Mouse (Mus musculus) thymus, postnatal 36 days (tissue): Measurements from ENCODE around the gene Slc32a1.
A peak's percentile ranks its signal among the peaks of the same experiment; 100 is the strongest.

Source experiments
- DNase-seq, 2 experiments: peaks; one replicate each; pipeline ENCODE4 v3.0.0; 2022; ENCODE audit warnings: mixed read lengths in 2 of 2

Slc32a1 gene

DNA sequence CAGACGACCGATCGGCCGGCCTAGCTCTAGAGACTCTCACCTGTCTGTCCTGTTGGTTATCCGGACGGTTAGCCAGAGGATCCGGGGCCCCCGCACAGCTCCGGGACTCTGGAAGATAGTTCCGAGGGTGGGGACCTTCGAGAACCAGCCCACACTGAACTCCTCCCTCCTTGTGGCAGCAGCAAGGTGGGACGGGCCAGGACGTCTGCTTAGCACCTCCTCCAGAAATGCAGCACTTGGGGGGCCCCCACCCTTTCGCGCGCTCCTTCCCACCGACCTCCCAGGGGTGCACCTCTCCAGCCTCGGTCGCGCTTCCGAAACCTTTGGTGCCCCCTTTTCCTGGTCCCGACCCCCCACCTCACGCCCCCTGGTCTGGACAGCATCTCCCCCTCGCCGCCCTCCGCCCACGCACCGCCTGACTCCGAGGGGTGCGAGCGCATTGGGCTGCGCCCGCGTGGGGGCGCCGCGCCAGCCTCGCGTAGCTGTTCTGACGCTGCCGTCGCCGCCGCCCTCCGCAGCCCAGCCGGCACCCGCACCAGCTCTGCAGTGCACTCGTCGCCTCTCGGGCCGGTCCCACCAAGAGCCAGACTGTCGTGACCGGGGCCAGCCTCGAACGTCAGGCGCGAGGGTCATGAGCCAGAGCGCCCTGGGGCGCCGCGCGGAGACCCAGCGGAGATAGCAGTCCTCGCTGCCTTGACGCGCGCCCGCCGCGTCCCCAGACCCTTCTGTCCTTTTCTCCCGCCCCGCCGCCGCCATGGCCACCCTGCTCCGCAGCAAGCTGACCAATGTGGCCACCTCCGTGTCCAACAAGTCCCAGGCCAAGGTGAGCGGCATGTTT is at the start of gene Slc32a1:
Gene Slc32a1, plus strand, starts transcription at position 280 of the 838 bp plus-strand sequence.
- peak in 1 of 2 experiments; percentile 37 for DNase-seq

DNA sequence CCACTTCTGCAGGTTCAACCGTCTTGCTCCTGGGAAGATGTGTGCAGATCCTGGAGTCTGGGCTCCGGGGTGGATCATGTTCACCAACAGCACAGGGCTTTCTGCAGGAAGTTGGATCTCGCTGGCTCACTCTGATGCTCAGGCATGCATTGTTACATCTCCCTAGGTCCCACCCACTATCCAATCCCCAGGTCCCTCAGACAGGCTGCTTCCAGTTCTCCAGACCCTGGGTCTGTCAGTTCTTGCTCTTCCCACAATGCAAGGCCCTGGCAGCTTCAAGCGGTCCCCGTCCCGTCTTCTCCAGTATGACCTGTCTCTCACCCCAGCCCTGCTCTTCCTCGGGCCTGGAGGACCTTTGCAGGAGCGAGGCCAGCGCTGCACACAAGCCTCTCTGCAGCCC is 49.8 kb upstream of the Slc32a1 start:
- DNase-seq: no peak

DNA sequence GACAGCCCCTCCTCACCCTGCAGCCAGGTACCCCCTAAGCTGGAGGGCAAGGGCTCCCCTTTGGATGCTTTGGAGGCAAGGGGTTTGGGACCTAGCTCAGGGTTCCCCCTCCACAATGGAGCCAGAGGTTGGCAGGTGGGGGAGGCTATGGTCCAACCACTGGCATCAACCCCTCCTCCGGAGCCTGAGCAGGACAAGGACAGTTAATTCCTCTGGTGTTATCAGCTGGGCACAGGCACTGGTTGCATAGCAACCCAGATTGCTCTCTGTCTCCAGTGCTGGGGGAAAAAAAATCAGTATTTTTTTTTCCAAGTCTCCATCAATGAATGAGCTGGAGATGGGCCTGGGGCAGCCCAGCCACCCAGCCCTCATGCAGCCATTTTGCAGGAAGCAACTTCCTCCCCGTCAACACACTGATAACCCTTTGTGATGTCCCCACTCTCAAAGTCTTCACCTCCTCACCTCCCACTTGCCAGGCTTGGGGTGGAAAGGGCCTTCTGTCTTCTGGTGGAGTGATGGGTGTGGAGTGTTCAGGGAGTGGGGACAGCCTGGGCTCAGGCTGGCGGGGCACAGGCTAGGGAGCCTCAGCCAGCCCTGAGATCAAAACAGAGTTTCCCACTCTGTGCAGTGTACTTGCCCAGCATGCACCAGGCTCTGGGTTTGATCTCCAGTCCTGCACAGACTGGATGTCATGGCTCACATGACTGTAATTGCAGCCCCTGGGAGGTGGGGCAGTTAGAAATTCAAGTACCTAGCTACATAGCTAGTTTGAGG is 49.0 kb upstream of the Slc32a1 start:
- no peak for DNase-seq

DNA sequence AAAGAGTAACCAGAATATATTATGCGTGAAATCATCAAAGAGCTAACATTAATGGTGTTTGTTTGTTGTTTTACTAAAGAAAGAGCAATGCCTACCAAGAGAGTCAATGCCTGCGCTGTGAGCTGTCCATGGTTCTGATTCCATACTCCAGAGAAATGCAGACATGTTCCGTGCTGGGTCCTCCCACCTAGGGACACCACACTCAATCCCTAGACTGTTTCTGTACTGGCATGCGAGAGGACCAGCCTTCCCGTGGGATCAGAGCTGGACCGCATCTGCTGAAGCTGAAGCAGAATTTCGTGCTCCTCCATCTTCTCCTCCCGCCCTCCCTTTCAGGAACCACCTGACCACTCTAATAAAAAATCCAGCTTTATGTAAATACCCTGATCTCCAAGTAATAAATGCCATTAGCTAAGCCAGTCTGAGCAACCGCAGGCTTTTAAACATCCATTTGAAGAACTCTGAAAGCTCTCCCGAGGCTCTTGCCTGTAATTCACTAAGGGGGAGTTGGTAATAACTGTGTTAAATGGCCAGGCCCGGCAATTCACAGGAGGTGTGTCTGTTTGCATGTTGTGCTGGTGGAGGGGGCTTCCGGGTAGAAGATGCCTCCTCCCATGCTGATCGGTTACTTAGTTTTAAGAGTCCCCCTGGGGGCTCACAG is 40.0 kb upstream of the Slc32a1 start:
- DNase-seq: peak in 1 of 2 experiments; percentile 20

DNA sequence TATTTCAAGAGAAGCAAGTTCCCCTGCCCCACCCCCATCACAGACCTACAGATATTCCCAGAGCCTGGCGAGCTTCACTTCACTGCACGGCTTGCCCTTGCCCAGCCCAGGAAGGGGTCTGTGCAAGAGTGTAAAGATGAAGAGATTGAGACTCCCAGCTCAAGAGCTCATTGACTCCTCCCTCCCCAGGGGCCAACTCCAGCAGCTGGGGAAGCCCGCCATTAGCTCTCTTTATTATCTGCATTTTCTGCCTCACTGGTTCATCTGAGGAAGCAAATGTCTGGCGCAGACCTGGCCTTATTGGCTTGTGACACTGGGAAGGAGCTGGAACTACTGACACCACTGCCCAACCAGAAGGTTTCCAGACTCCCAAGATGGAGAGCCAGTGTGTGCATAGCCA is 30.6 kb upstream of the Slc32a1 start:
- no peak for DNase-seq

DNA sequence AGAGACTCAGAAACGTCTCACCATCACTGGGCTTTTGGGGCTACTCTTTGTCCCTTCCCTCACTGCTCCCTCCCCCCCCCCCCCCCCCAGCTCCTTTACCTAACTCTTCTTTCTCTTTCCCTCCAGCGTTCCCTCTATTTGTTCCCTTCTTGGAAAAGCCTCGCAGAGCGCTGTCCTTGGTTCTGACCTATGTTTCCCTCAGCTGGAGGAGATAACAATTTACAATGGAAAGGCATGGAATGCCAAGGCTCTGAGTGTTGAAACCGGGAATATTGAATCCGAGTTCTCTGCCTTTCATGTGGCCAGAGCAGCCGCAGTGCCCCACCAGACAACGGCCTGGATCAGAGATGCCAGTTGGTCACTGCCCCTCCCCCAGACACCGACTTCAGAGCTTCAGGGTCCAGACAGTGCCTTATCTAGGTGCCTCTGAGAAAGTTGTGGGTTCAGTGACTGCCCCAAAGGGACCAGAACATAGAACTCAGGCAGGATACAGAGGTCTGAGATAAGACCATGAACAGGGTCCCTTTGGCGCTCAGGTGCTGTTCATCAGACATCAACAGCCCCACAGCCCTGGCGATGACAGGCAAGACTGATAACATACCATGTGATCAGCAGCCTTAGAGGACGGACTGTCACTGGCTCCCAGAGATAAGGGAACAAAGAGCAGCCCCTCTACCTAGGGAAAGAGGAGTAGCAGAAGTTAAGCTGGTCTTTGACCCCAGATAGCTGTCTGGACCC is 25.8 kb upstream of the Slc32a1 start:
- no peak for DNase-seq

DNA sequence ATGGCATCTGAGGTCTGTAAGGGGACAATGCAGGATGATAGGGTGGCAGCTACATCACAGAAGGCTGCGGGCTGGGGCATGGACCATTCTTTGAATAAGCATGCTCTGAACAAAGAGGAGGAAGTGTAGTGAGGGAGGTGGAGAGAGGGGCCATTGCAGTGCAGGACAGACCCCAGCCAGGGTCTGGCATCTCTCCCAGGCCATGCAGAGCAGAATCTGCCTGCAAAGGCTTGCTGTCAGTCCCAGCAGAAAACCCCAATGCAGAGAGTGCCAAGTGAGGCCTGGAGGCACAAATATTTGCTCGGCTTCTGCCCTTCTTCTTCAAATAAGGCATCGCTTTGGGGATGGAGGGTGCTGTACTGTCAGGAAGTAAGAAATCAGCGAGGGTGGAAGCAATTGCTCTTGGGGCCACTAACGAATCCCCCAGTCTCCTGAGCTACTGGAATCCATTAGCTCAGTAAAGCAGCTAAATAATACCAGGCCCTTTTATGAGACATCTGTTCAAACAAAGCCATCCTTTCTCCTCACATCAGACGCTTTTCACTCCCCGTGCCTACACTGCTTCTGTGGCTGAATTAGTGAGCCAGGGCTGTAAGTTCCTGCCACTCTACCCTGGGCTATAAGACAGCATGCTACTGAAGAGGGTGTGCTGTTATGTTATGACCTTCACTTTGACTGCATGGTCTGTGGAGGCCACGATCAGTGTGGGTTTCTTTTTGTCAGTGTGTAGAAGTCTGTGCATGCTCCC is 21.9 kb upstream of the Slc32a1 start:
- no peak for DNase-seq

DNA sequence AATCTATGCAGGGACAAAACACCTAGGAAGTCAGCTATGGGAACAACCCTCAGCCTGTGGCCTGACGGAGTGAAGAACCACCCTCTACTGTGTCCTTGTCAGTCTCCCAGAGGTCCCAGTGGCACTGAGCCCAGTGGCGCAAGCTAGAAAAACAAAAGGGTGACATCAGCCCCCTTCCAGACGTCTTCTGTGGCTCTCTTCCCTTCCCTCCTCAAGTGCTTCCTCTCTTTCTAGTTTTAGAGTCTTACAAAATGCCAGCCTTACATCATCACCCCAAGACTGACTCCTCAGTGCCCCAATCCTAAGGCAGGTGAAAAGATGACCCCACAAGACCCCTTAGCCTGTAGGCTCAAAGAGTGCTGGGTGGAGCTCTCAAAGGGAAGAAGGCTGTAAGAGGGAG is 20.1 kb upstream of the Slc32a1 start:
- DNase-seq: no peak

DNA sequence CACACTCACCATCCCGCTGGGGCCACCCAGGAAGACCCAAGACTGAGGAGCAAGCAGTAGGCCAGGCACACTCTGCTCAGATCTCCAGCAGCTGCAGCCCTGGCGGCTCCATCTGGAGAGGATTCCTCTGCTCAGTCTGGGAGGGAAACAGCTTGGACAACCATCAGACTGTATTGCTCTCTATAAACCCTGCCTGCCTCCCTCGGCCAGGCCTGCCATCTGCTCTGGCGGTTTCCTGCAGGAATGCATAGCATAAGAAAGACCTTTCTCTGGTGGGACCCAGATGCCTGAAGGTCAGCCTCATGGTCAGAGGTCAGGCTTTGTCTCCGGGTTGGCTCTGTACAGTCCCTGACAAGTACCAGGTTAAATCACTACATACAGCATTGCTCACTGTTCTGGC is 19.3 kb upstream of the Slc32a1 start:
- no peak for DNase-seq

DNA sequence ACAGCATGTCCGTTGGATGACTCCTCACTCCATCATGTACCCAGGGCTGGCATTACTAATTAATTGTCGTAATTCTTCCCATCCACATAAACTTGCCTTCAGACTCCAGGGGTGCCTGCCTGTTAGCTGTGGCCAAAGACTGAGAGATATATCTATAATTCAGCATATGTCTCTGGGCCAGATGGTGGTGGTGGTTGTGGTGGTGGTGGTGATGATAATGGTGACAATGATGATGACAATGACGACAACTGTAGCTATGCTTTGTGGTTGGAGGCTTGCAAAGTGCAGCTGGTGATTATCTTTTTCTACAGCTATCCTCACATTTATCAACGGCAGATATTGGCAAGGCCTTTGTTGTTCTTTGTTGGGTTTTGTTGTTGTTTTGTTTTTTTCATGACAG is 17.2 kb upstream of the Slc32a1 start:
- DNase-seq: no peak

DNA sequence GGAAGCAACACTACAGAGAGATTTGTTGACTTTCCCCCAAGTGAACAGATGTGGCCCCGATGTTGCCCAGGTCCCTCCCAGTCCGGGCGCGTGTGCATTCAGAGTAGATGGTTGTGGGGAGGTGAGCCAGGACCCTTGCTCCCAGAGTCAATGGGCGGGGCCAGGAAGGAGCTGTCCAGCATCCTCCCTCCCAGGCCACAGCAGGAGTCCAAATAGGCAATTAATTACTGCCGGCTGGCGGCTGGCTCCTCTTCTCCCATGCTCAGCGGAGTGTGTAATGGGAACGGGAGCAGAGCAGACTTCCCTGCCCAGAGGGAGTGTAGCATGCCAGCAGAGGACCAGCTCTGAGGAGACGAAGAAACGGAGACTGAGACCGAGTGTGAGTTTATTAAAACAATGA is 15.5 kb upstream of the Slc32a1 start:
- DNase-seq: no peak

DNA sequence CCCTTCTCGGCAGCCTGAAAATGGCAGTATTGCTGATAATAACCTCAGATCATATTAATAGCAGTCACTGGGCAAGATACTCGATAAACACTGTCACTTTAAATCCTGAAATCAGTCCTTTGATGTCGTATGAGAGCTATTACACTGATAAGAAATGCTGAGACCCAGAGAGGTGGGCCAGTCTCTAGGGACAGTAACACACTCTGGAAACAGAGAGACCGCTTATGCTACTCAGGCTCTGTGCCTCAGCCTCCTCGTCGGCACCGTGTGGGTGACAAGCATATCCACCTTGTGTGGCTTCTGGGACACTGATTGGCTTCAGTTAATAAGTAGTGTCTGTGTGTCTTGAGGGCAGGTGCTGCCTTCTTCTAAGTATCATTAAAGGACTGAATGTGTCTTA is 15.0 kb upstream of the Slc32a1 start:
- DNase-seq: no peak

DNA sequence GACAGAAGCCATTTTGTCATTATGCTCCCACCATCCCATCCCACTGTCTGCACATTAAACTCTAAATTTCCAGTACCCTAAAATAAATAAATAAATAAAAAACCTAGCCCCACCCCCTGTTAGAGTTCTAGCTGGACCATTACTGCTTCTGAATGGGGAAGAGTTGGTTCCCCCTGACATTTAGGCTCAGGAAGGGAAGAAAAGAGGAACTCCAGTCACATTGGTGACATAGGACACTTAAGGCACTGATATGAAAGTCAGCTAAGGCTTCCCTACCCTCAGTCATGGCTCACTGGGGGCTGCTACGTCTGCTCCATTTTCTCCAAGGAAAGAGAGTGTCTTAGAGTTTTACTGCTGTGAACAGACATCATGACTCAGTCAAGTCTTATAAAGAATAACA is 13.8 kb upstream of the Slc32a1 start:
- DNase-seq: no peak

DNA sequence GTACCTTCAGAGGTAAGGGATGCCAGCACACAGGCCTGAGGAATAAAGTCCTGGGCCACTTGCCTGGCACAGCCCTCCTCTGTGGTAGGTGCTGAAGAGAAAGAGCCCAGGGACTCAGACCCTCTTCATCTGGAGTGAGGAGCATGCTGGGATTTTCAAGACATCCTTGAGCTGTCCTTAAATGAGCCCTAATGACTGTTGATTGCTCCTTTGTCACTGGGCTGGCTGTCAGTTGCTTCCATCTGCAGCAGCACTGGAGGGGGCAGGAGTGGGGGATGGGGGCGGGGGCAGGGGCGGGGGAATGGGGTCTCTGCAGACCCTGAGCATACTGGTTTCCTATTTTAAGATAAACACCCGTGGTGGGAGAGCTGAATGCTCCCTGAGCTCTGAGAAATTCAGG is 10.1 kb upstream of the Slc32a1 start:
- DNase-seq: no peak

DNA sequence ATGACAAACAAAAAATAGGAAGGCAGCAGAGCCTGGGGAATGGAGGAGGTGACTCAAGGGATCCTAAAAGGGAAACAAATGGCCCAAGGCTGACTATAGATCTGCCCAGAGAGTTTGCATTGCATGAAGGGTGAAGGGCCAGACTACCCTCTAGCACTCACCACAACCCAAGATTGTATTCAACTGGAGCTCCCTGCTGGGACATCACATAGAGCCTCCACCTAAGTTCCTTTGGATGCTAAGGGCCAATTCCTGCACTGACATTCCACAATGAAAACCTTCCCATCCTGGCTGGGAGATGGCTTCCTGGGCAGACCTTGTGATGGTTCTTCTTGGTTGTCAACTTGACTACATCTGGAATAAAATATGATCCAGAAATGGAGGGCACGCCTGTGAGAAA is 9.2 kb upstream of the Slc32a1 start:
- DNase-seq: no peak

DNA sequence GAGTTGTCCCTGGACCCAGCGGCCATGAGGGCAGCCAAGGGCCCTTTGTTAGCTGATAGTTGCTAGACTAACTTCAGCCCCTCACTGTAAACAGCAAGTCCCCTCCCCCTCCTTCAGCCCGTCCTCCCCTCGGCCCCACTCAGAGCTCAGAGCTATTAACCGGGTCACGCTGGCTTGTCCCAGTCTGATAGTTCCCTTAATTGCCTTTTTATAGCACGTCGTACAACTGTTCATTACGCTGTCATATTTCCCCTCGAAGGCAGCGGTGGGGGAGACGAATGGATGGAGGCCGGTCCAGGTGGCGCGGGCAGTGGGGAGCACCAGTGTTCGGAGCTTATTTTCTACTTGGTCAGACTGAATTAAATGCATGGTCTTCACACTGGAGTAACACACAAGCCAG is 7.9 kb upstream of the Slc32a1 start:
- no peak for DNase-seq

DNA sequence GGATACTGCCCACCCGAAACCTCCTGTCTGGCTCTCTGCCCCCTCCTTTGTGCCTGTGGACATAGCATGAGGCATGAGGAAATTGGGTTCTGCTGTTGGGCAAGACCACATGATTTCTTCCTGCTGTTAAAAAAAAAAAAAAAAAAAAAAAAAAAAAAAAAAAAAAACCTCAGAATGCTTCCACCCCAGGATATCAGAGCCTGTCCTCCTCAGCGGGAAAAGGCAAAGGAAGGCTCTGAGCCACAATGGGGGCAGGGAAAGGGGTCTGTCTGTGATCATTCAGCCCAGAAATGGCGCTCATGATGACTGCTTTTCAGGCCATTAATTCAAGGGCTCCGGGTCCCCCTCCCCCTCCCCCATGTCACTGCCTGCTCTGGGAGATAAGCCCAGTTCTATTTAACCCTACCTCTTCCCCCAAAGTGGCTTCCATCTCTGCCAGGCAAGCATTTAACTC is 4.0 kb upstream of the Slc32a1 start:
- DNase-seq: no peak

DNA sequence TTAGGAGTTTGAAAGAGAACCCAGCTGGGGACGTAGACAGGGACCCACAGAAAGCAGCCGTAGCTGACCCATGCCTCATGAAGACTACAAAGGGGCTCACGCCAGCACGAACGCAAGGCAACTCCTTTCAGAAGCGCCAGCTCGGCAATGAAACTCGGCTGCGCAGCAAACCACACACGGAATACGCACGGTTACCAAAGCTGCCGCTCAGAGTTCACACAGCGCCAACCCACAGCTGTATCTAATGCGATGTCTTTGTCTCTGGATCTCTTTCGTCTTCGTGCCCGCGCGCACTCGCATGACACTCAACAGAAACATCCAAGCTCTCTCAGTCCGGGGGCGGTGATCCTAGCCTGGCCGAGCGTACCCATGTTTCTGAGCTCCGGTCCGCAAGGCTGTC is 886 bp upstream of the Slc32a1 start:
- no peak for DNase-seq

DNA sequence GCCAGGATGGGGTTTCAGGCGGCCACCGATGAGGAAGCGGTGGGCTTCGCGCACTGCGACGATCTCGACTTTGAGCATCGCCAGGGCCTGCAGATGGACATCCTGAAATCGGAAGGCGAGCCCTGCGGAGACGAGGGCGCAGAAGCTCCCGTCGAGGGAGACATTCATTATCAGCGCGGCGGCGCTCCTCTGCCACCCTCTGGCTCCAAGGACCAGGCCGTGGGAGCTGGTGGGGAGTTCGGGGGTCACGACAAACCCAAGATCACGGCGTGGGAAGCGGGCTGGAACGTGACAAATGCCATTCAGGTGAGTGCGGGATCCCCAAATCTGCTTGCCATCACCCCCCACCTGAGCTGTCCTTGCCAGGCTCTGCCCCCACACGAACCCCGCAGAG is 756 bp downstream of the Slc32a1 start:
- no peak for DNase-seq

DNA sequence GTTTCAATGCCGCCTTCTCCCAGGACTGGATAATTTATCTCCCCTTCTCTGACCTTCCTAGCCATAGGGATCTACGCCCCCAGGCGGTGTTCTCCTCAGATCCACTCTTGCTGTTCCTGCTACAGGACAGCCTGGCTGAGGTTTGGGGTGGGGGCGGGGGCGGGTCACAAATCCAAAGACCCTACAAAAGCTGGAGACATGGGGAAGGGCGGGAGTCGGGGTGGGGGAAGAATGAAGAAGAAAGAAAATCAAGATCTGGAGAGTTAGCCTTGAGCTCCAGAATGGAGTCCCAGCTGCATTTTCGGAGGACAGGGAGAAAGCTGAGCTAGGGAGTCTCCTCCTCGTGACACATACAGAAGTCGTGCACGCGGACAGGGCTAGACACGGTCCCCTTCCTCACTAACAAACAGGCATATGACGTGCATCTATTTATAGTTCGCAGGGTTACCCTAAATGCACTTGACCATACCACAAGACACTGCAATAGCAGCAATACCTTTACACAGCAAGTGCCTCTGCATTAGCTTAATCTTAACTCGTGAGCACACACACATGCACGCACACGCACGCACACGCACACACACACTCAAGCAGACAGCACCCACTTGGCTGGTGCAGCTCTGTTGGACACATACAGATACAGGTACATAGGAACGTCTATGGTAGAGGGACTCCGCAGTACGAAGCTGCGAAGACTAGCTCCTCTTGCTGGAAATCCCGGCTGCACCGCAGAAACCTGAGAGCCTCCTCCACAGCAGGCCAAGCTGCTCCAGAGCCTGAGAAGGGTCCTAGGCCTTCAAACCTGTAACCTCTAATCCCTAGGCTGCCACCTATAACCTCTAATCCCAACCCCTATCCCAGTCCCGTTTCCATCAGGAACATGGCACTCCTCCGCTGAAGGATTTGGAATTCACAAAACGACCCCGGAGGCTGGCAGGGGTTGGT is 1.4 kb downstream of the Slc32a1 start:
- DNase-seq: no peak

DNA sequence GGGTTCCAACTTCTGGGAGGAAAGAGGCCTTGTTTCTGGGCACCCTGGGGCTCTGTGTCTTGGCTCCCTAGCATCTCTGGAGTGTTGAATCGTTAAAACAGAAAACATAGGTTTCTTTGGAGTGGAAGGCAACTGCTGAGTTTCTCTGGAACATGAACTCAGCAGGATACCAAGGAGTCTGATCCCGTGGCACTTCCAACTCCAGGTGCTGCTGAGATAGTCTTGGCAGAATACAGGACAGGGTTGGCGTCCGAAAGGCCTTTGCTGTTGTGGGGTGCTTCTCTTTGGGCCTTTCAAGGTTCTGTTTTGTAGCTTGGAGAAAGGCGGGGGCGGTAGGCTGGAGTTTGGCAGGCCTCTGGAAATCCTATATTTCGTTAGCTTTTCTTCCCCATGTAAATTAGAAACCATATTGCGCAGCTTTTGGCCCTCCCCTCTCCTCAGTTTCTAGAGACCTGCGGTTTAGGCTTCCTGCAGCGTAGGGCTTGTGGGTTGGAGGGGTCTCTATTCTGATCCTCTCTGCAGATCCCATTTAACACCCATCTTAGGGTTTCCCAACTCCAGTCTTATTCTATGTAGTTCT is 2.2 kb downstream of the Slc32a1 start:
- no peak for DNase-seq
